Mouse (Mus musculus): ENCODE results near the gene Kdm5a.
A peak's percentile ranks its signal among the peaks of the same experiment; 100 is the strongest.

Kdm5a gene

DNA sequence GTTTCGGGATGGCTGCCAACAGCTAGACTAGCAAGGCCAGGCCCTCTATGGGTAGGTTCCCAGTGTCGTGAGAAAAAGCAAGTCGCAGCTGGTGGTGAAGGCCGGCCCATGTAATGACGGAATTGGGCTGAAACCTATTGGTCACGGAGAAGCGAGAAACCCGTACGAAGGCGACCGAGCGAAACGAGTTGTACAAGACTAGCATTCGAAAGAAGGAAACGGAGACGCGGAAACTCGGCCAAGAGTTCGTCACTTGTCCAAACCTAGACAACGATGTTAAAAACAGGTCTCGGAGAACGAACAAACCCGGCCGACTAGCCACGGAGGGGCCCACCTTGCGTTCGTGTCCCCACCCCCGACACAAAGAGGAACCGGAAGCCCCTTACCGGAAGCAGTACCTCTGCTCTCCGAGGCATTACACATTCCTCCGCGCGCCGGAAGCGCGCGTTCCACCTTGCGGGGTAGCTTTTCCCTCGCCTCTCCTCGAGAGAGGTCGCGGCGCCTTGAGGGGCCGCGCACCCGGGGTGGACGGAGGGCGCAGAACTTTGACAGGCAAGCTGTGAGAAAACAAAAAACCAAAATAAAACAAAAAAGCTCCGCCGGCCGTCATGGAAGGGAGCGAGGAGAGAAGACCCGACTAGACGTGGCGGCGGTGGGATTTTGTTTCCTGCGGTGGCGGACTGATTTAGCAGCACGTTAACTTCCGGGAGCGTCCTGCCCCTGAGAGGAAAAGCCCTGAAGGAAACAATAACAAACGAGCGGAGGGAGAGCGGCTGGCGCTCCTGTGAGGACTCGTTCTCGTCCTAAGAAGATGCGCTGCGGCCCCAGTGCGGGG is at the start of gene Kdm5a, which contains the start of gene Ccdc77:
Kdm5a (plus strand) TSS at position 437 of the 835 bp plus-strand sequence.
Ccdc77 (minus strand) TSS at position 687 of the 835 bp plus-strand sequence.
- peak; percentile 66 for DNase-seq (ENCODE audit: low spot score)

DNA sequence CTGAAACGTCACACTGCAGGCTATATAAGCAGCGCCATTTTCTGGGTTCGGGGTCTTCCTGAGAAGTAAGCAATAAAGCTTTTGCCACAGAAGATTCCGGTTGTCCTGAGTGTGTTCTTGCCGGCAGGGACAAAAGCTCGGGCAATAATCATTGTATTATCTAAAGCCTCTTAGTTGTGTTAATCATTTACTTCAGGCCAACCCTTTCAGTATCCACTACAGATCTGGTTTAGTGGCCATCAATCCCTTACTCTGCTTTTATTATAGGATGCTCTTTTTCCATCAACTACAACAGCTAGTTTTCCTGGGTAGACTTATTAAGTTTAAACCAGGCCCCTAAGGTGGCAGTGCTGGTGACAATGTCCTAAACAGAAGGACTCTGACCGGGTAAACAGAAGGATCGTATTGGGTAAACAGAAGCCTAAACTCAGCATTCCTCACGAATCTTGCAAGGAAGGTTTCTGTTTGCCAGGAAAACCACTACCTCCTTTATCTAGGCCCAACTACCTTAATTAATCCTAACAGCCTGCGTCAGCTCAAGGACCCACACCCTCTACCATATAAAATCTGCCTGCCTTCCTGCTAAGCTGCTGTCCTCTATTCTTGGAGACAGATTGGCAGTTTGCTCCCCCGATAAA is 45.5 kb upstream of the Kdm5a start:
- DNase-seq (ENCODE audit: low spot score), result no peak

DNA sequence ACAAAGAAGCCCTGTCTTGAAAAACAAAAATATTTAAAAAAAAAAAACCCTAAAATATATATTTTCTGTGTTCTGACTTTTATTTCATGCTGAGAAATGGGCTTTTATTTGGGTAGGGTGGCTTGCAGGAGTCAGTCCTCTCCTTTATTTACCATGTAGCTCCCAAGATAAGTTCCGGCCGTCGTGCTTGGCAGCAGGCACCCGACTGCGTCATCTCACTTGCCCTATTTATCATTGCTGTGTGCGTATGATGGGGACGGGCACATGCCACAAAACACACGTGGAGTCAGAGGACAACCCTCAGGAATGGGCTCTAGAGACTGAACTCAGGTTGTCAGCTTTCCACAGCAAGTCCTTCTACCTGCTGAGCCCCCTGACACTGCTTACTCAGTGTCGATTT is 44.8 kb upstream of the Kdm5a start:
- DNase-seq (ENCODE audit: low spot score), result no peak

DNA sequence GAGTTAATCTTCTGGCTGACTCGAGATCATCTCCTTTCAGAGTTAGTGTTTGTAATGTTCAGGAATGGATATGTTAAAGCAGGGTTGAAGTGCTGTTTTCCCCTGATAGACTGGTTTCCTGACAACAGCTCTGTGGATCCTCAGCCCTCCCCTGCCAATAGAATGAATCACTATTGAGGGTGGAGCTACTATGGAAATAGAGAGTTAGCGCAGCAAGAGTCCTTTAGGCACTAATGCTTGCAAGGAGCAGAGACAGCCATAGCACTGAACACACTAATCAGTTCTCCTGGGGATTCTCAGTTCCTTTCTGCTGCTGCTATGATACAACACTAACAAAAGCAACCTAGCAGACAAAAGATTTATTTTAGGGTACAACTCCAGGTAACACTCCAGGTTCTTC is 43.6 kb upstream of the Kdm5a start:
- no peak for DNase-seq (ENCODE audit: low spot score)

DNA sequence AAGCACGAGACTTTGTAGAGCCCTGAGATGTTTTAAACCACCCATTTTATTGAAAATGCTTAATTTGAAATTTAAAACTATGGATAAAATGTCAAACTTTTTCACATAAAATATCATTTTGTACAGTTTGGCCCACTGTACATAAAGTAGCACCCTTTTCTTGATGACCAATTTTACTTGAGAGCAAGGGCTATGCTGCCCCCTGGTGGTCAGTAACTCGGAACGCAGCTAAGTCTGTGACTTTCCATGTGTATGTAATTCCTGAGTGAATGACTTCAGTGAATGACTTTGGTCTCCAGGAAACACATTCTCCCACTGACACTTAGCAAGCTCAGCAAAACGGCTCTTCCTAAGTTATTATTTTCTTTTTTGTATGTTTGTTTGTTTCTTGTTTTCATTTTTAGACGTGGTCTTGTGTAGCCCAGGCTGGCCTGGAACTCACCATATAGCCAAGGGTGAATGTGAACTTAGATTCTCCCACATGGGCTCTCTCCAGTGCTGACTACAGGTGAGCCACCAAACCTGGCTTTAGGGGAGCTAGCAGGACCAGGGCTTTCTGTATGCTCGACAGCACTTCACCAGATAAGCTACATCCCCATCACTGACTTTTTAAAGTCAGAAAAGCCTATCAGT is 39.5 kb upstream of the Kdm5a start:
- DNase-seq (ENCODE audit: low spot score), result no peak

DNA sequence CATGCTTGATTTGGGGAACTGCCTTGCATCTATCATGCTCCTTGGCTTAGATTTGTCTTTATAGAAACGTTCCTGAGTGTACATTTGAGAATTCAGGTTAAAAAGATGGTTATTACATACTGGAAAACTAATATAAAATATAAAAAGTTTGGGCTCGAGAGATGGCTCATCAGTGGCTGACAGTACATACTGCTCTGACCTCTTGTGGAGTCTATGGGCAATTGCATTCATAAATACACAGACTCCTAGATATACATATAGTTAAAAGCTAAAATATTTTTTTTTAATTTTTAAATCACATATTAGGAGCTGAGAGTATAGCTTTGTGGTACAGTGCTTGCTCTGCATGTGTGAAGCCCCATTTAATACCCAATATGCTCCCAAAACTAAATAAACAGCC is 31.6 kb upstream of the Kdm5a start:
- no peak for DNase-seq (ENCODE audit: low spot score)

DNA sequence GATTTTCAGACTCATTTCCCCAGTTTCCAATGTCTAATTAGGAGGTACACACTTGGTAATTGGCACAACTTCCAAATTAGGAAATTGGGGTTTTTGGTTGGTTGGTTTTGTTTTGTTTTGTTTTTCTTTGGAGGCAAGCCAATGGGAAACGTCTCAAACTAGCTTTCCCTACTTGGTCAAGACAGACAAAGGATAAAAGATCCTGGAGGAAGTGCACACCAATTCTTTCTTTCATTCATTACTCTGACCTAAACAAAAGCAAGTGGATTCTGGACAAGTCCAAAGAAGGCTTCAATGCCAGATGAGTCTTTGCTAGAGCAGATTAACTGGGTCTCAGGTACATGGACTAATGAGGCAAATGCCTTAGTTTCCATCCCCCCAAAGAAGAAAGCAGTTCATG is 19.9 kb upstream of the Kdm5a start:
- no peak for DNase-seq (ENCODE audit: low spot score)

DNA sequence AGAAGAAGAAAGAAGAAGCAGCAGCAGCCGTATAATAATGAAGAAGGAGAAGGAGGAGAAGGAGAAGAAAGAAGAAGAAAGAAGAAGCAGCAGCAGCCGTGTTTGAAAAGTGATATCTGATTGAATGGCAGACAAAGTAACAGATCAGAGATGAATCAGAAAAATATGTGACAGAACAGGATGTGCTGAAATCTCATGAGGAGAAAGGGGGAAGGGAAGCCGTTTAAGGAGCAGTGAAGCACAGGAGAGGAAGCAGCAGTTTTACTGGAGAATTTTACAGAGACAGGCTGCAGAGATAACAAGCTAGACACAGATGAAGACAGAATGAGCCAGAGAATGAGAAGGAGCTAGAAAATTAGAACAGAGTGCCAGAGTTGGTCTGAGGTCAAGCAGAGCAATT is 14.9 kb upstream of the Kdm5a start:
- no peak for DNase-seq (ENCODE audit: low spot score)

DNA sequence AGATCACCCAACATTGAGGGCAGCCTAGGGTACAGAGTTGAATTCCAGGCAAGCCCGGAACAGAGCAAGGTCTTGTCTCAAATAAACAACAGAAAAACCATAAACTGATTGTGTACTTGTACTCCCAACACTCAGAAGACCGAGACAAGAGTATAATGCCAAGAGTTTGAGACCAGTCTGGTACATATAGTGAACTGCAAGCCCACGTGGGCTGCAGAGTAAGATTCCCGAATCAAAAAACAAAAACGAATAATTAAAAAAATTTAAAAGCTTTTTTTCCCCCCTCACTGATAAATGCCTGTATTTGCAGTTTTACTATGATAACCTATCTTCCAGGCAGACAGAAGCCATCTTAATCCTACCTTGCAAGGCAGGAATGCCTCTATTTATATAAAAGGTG is 7.4 kb upstream of the Kdm5a start:
- DNase-seq (ENCODE audit: low spot score), result no peak

DNA sequence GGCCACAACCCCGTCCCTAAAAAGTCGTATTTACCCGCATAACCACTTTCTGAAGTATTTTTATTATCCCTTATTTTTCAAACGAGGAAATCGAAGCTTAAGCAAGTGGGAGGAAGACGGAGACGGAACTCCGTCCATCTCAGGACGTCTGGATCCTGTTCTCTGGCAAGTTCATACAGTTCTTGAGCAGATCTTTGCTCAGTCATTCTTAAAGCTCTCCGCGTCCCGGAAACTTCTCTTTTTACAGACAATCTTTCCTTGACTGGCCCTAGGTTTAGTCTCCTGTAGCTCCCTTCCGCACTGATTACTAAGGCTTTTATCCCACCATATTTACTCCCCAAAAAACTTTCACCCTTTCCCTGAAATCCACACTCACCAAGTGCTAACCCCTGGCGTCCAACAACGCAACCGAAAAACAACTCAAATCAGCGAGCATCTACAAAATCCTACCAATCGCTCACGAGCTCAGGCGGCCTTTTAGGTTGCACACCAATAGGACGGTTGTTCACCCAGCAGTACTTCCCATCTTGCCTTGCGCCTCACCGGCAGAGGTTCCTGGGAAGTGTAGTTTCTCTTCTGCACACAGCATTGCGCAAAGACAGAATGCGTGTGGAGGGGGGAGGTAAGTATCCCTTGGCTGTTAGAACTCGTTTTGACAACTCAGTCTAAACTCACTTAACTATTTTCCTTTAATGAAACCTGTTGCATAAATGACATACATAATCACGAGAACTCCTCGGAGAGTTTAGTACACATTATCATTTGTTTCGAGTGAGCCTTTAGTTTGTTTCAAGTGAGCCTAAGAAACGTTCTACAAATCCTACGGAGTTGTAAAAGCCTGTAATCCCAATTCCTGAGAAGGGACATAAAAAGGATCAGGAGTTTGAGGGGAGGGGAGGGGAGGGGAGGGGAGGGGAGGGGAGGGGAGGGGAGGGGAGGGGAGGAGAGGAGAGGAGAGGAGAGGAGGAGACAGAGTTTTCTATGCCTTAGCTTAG is 6.7 kb upstream of the Kdm5a start:
- peak; percentile 32 for DNase-seq (ENCODE audit: low spot score)

DNA sequence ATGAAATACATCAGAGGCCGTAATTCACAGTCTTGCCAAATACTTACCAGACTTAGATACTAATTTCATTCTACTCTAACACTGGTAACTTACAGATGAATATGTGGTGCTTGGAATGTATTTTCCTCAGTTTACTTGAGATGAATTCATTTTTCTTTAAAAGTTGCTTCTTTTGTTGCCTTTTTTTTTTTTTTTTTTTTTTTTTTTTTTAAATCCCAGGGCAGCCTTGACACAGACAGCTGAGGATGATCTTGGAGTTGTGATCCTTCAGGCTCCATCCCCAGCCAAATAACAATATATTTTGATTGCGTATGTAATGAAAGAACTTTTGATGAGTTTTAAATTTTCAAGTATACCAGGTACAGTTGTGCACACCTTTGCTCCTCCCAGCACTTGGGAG is 1.8 kb upstream of the Kdm5a start:
- no peak for DNase-seq (ENCODE audit: low spot score)

DNA sequence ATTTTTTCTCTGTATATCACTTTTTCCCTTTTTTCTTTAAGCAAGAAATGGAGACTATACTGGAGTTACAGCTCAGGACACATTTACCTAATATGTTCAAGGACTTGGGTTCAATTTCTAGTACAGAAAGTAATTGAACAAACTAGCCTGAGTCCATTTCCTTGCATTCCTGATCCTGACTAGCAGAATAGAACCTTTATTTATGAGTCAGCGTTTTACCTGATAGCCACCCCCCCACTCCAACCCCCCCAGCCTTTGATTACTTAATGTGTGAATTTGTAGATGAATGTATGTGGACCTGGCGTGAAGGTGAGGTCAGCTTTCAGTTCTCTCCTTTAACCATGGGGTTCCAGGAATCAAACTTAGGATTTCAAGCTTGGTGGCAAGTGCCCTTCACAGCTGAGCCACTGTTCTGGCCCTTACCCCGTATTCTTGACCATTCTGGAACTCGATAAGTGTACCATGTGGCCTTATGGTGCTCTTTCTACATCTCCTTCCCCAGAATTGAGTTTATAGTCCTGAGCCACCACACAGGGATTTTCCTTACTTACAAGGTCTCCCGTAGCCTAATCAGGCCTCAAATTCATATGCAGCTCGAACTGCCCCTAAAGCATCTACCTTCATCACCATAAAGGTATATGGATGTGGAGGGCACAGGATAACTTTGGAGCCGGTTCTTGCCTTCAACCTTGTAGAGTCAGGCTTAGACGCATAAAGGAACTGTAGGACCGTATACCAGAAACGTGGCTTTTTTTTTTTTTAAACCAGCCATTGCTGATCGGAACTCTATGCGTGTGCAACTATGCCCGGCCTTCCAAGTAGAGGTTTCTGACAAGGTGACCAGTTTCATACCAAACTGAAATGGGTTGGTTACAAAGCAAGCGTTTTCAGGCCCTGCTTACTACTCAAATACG is 893 bp upstream of the Kdm5a start:
- DNase-seq (ENCODE audit: low spot score), result no peak

DNA sequence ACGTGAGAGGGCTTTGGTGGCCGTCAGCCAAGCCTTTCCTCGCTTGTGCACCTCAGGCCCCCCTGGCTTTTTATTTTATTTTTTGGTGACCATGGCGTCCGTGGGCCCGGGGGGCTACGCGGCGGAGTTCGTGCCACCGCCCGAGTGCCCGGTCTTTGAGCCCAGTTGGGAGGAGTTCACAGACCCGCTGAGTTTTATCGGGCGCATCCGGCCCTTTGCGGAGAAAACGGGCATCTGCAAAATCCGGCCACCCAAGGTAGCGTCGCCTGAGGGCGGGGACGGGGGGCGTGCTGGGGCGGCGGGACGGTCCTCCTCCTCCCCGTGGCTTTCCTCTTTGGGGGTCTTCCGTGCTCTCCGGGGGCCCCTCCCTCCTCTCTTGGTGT is 590 bp downstream of the Kdm5a start:
- DNase-seq (ENCODE audit: low spot score), result no peak

DNA sequence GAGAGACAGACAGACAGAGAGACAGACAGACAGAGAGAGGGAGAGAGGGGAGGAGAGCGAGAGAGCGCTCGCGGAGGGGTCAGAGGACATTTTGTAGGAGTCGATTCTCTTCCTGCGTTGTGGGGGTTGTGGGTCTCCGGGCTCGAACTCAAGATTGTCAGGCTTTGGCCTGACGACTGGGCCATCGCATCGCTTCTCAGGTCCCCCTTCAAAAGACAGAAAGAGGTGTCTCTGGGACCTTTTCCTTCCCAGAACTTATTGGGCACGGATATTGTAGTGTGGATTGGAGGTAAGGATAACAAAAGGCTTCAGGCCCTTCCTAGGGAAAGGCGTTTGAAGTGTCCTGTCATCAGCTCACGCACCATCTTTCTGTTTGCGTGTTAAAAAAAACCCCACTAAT is 1.1 kb downstream of the Kdm5a start:
- no peak for DNase-seq (ENCODE audit: low spot score)

DNA sequence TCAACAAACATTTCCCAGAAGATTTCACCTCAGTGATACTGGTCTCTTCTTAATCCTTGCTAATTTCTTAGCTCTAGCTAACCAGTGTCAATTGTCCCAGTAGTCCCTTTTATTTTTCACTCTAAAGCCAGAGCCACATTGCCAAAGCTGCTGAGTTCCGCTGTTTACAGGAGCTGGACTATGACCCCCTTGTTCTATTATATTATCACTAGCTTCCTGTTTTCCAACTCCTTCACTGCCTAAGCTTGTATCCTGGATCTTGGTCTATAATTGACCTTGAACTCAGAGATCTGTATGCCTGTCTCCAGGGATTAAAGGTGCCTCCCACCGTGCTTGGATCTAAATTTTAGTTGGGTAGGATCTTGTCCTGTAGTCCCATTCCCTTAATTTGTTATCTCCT is 12.8 kb downstream of the Kdm5a start:
- no peak for DNase-seq (ENCODE audit: low spot score)

DNA sequence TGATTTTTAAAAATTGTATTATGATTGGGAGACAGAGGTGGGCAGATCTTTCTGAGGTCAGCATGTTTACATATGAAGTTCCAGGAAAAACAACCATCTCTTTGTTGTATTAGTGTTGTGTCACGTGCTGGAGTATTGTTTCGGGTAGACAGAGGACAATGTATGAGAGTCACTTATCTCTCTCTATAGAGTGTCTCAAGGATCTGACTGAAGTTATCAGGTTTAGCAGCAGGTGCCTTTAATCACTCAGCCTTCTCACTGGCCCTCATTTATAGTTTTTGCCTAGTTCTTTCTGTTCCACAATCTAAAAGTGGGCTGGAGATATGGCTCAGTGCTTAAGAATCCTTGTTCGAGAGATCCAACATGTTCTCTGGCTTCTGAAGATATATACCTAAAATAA is 26.1 kb downstream of the Kdm5a start:
- DNase-seq (ENCODE audit: low spot score), result no peak

DNA sequence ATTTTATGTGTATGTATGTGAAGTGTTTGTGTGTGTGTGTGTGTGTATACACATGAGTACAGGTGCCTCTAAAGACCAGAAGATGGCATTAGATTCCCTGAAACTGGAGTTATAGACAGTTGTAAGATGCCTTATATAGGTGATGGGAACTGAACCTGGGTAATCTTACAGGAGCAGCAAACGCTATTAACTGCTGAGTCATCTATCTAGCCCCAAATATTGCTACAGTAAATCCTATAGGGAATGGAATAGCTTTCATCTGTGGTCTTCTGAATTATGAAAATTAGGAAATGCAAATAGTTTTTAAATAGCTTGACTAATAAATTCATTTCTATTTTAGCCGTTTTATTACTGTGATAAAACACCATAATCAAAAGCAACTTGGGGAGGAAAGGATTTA is 28.9 kb downstream of the Kdm5a start:
- no peak for DNase-seq (ENCODE audit: low spot score)

DNA sequence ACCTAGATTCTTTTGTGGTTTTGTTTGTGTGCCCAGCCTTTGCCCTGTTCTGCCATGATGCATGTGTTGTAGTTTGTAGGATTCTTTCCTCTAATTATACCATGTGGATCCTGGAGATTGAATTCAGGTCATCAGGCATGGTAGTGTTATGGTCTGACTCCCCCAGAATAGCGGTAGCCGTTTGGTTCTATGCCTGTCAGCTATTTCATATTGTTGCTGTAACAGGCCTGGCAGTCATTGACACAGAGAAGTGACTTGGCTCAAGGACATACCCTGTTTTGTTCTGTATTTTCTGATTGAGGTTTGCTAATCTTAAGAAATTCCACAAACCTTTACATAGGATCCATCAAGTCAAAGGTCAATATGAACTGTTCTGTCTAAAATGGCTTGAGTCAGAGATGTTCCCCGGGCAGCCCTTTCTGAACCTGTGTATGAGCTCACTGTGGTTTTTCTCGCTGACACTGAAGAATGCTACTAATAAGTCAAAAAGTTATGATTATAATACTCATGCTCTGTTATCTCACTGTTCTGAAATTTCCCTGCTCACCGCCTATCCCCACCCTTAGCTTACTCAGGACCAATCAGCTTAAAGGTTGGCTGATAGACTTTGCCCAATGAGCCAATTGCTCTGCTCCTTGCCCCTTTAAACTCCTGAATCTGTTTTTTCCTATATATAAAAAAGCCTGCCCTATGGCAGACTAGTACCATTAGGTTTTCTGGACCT is 31.9 kb downstream of the Kdm5a start:
- no peak for DNase-seq (ENCODE audit: low spot score)

DNA sequence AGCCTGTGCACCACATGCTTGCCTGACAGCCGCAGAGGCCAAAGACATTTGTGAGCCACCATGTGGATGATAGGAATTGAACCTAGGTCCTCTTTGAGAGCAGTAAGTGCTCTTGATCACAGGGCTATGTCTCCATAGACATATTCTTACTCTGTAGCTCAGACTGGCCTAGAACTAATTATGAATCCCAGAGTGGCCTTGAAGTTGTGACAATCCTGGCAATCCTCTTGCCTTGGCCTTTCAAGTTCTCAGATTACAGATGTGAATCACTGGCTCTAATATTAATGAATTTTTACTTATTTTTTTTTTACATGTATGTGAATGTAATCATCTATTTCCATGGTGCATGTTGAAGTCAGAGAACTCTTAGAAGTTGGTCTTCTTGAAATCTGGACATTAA is 40.0 kb downstream of the Kdm5a start:
- no peak for DNase-seq (ENCODE audit: low spot score)

DNA sequence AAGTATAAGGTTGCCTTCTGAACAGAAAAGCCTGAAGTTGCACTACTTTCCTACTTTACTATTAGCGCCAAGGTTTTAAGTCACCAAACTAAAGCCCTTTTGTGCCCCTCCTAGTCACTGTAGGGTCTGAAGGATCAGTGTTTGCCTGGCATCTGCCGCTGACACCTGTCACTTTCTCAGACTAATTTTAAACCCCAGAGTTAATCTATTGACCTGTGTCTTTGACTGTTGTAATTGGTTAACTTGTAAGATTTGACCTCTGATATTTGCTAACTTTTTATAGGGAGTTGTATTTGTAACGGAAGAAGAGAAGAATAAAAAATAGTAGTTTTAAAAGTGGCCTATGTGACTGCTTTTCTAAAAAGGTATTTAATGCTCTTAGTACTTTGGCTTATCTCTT is 74.2 kb downstream of the Kdm5a start:
- no peak for DNase-seq (ENCODE audit: low spot score)

All from urinary bladder, postnatal 10 days (tissue).